In genomic region chr17:67451966-67452365, GRCm38 (mm10) we compare ENCODE assay signal across 14 mouse cellular contexts.
"Had no signal": no experiment of that assay in that cellular context is flagged by ENCODE, and none has a peak within 500 bp of the region (broad histone marks: within the 10 kb centered on the region; RNA-seq: fewer than 3 reads in every experiment).

No protein-coding gene starts in this region.

- ATAC-seq: intestine, embryonic 16.5 days; liver, embryonic 12.5 days; midbrain, embryonic 16.5 days had no signal

- H3K27me3 ChIP-seq: kidney, embryonic 15.5 days; limb, embryonic 15.5 days; liver, embryonic 12.5 days; megakaryocyte, embryonic 14.5 days; stomach, embryonic 15.5 days had no signal

- H3K9ac ChIP-seq: kidney, embryonic 15.5 days; limb, embryonic 15.5 days; liver, embryonic 12.5 days; lung, embryonic 14.5 days; stomach, embryonic 15.5 days had no signal

- H3K9me3 ChIP-seq: kidney, embryonic 15.5 days; limb, embryonic 15.5 days; liver, embryonic 12.5 days; stomach, embryonic 15.5 days had no signal

- H3K4me1 ChIP-seq: kidney, embryonic 15.5 days; liver, embryonic 12.5 days; megakaryocyte, embryonic 14.5 days; stomach, embryonic 15.5 days had no signal

- H3K36me3 ChIP-seq: kidney, embryonic 15.5 days; limb, embryonic 15.5 days; liver, embryonic 12.5 days; stomach, embryonic 15.5 days had no signal

- H3K4me3 ChIP-seq: kidney, embryonic 15.5 days; limb, embryonic 15.5 days; liver, embryonic 12.5 days; megakaryocyte, embryonic 14.5 days; stomach, embryonic 15.5 days had no signal

- H3K4me2 ChIP-seq: kidney, embryonic 15.5 days; limb, embryonic 15.5 days; liver, embryonic 12.5 days; lung, embryonic 14.5 days; midbrain, embryonic 11.5 days; stomach, embryonic 15.5 days had no signal

- H3K27ac ChIP-seq: kidney, embryonic 15.5 days; limb, embryonic 15.5 days; liver, embryonic 12.5 days; macrophage; stomach, embryonic 15.5 days had no signal

- DNase-seq: kidney, adult 2 months; kidney, postnatal 14 days; lung, embryonic 14.5 days; lung, postnatal 10 days; thymus, postnatal 4 days had no signal
